Mouse (Mus musculus) bone marrow macrophage, adult 2 months (primary cell): ENCODE measurements around the gene Ece1.

Source experiments
- CTCF ChIP-seq: IDR thresholded peaks from 2 replicates; pipeline ENCODE4 v1.5.1; 2012; ENCODE audit warnings: low read depth, mild to moderate bottlenecking, low read length, moderate library complexity
- POLR2A ChIP-seq: IDR thresholded peaks from 2 replicates; pipeline ENCODE4 v1.6.1; 2012; ENCODE audit warnings: mild to moderate bottlenecking, low read depth, low read length, borderline replicate concordance

DNA sequence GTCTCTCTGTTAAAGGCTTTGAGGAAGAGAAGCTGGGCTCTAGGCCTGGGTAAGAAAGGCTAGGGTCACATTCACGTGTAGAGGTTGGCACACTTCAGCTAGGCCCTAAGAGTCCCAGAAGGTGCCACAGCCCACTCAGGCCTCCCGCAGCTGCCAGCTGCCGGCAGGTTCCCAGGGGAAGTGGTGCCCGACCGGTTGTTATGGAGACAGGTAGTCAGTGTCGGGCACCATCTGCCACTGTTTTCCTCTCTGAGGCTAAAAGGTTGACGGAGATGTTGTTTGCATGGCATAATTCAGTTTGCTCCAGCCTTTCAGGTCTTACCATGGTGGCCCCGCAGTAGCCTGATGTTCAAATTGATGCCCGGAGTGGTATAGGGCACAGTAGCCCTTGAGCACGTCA lies 78.0 kb downstream of the Ece1 start:
- TF ChIP-seq CTCF (no peak), POLR2A (no peak)
